Comparison of ENCODE assay signal across 12 mouse cellular contexts in the genomic region with DNA sequence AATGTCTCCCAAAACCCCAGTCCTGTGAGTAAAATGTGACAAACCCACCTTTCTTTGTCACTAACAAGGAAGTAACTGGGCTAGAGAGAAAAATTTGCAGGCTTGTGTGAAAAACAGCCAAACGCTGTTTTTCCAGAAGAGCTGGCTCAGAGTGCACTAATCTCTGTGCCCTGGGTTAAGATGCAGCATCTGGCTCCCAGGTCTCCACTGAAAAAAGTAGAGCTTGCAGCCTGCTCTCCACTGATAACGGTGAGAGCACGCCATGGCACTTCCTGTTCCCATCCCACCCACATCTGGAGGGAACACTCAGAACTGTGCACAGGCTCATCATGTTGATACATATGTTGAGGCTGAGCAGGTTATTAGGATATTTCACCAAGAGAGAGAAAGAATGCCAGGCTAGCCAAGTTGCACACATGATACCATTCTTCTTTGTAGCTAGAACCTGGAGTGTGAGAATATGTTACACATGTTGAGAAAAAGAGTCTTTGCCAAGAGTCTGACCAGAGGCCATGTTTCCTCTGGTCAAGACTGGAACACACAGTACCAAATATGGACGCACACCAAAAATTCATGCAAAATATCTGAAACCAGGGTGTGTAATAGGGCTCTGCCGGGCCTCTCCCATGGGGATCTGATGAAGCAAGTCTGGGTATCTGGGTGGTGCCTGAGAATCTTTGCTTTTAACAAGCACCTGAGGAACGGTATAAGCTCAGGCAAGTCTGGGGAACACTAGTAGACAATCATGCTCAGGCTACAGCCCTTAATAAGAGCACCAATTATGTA.
DNase-seq lines count a peak whose midpoint lies in the region; ATAC-seq lines count a peak whose summit lies in the region.
"Had no signal": no experiment of that assay in that cellular context is flagged by ENCODE, and none has a peak within 500 bp of the region (broad histone marks: within the 10 kb centered on the region; RNA-seq: fewer than 3 reads in every experiment).

No protein-coding gene starts in this region.

- peak overlapping the region; percentile 50 for H3K27ac ChIP-seq in heart, embryonic 12.5 days (ENCODE audit: poor library complexity, severe bottlenecking)
- no peak overlapping the region for H3K27ac ChIP-seq in forebrain, embryonic 15.5 days (replicated peaks)
- H3K27ac ChIP-seq: forebrain, embryonic 12.5 days; midbrain, embryonic 15.5 days had no signal

- H3K36me3 ChIP-seq in heart, embryonic 12.5 days = no peaks in the 10 kb centered on the region
- no peaks in the 10 kb centered on the region for H3K36me3 ChIP-seq in splenic B cell, adult 2 months (ENCODE audit: control insufficient read depth, insufficient read depth, low read length, poor library complexity, severe bottlenecking)
- H3K36me3 ChIP-seq in forebrain, embryonic 15.5 days = no peaks in the 10 kb centered on the region
- H3K36me3 ChIP-seq: forebrain, embryonic 12.5 days; midbrain, embryonic 15.5 days had no signal

- H3K4me3 ChIP-seq in heart, embryonic 12.5 days = no peak overlapping the region
- H3K4me3 ChIP-seq in forebrain, embryonic 15.5 days = no peak overlapping the region
- H3K4me3 ChIP-seq: forebrain, embryonic 12.5 days; midbrain, embryonic 15.5 days had no signal

- intact Hi-C loops in heart, postnatal 25 days (cut with DNase I) = no loop called here

- no peaks in the 10 kb centered on the region for H3K9me3 ChIP-seq in heart, embryonic 12.5 days (replicated peaks)
- no peaks in the 10 kb centered on the region for H3K9me3 ChIP-seq in forebrain, embryonic 15.5 days
- H3K9me3 ChIP-seq: forebrain, embryonic 12.5 days; midbrain, embryonic 15.5 days had no signal

- DNase-seq in heart, postnatal 25 days (ENCODE audit: low spot score) = no peak
- DNase-seq in MEL-GATA-1-ER (ENCODE audit: extremely low read depth, low read depth) = peak; percentile 97
- peak; percentile 89 for DNase-seq in liver
- DNase-seq in splenic B cell, adult 2 months (ENCODE audit: low read depth, low spot score) = peak; percentile 50
- DNase-seq in urinary bladder, adult 2 months (ENCODE audit: low spot score) = no peak
- no peak for DNase-seq in right cerebral cortex, postnatal 4 days
- DNase-seq: retina, postnatal 1 day had no signal

- ATAC-seq in heart, embryonic 12.5 days (ENCODE audit: insufficient number of reproducible peaks, low FRiP score) = peak; percentile 83
- ATAC-seq in forebrain, embryonic 15.5 days (replicated peaks) = no peak
- ATAC-seq: hindbrain, embryonic 16.5 days; midbrain, embryonic 15.5 days had no signal

- peaks cover 47% of the 10 kb centered on the region for H3K4me1 ChIP-seq in heart, embryonic 12.5 days (replicated peaks)
- H3K4me1 ChIP-seq in forebrain, embryonic 15.5 days = no peaks in the 10 kb centered on the region
- H3K4me1 ChIP-seq: forebrain, embryonic 12.5 days; midbrain, embryonic 15.5 days had no signal

- 42% methylated on average over 6 of the region's 6 CpGs for WGBS in heart, embryonic 12.5 days
- WGBS in forebrain, embryonic 15.5 days = 83% methylated on average over 6 of the region's 6 CpGs

- no peak overlapping the region for H3K9ac ChIP-seq in heart, embryonic 12.5 days
- no peak overlapping the region for H3K9ac ChIP-seq in forebrain, embryonic 15.5 days (replicated peaks)
- H3K9ac ChIP-seq: forebrain, embryonic 12.5 days; midbrain, embryonic 15.5 days had no signal

- peak overlapping the region; percentile 12; the same call in 1 of the 2 replicates for H3K4me2 ChIP-seq in heart, embryonic 12.5 days
- no peak overlapping the region for H3K4me2 ChIP-seq in forebrain, embryonic 15.5 days (replicated peaks)
- H3K4me2 ChIP-seq: forebrain, embryonic 12.5 days; midbrain, embryonic 15.5 days had no signal

- no peaks in the 10 kb centered on the region for H3K27me3 ChIP-seq in heart, embryonic 12.5 days (replicated peaks)
- H3K27me3 ChIP-seq in splenic B cell, adult 2 months (ENCODE audit: control insufficient read depth, insufficient read depth, low read length, poor library complexity, severe bottlenecking) = no peaks in the 10 kb centered on the region
- H3K27me3 ChIP-seq in forebrain, embryonic 15.5 days = no peaks in the 10 kb centered on the region
- H3K27me3 ChIP-seq: forebrain, embryonic 12.5 days; midbrain, embryonic 15.5 days had no signal

Comparison
In these comparisons a context has a peak if more than half of its experiments do, and no peak if none do; other contexts are left out.
1. DNase-seq: peak in MEL-GATA-1-ER (single experiment), liver (single experiment) and splenic B cell, adult 2 months (single experiment); none in heart, postnatal 25 days (single experiment), urinary bladder, adult 2 months (single experiment) and right cerebral cortex, postnatal 4 days (single experiment).